Mouse (Mus musculus): ENCODE data around the gene Dph1. TPM values are rescaled to one million over a fixed set of nuclear protein-coding genes. Genes with fewer than 3 reads are reported as not detected.
A peak's percentile ranks its signal among the peaks of the same experiment; 100 is the strongest.
"Not testable (repeated sequence)": the region's sequence is repeated elsewhere in the genome, so short reads cannot be mapped to it uniquely, and the experiment has no call there.

The Dph1 gene
- total RNA-seq, 2 experiments from 2014 or later: 1.1 TPM; not detected in 1

GRCm38 (mm10) chr11:75178672-75179208 is 12.3 kb downstream of the Dph1 start, which contains the start of gene Ovca2:
Gene Ovca2, minus strand, starts transcription at chr11:75178835.
- ATAC-seq (replicated peaks; ENCODE audit: low FRiP score, poor library complexity, severe bottlenecking): peak; percentile 98

- ATAC-seq (replicated peaks; ENCODE audit: low FRiP score, poor library complexity, severe bottlenecking): no peak
Measured at GRCm38 (mm10) chr11:75178011-75178410, 13.0 kb downstream of the Dph1 start.

- ATAC-seq (replicated peaks; ENCODE audit: low FRiP score, poor library complexity, severe bottlenecking): not testable (repeated sequence)
Measured at GRCm38 (mm10) chr11:75174574-75174973, 16.5 kb downstream of the Dph1 start.

GRCm38 (mm10) chr11:75173799-75174165 is 17.3 kb downstream of the Dph1 start:
- ATAC-seq (replicated peaks; ENCODE audit: low FRiP score, poor library complexity, severe bottlenecking): no peak

- ATAC-seq (replicated peaks; ENCODE audit: low FRiP score, poor library complexity, severe bottlenecking): peak; percentile 44; the same call in 1 of the 2 replicates
Measured at GRCm38 (mm10) chr11:75173095-75173798, 17.8 kb downstream of the Dph1 start.

GRCm38 (mm10) chr11:75172151-75173094 is 18.6 kb downstream of the Dph1 start:
- 0 out of 2 replicates have a peak, but pooled peaks have one; percentile 2 for ATAC-seq (replicated peaks; ENCODE audit: low FRiP score, poor library complexity, severe bottlenecking)

GRCm38 (mm10) chr11:75171186-75171865 is 19.7 kb downstream of the Dph1 start:
- ATAC-seq (replicated peaks; ENCODE audit: low FRiP score, poor library complexity, severe bottlenecking): no peak

- peak; percentile 53; the same call in 1 of the 2 replicates for ATAC-seq (replicated peaks; ENCODE audit: low FRiP score, poor library complexity, severe bottlenecking)
Measured at GRCm38 (mm10) chr11:75170136-75170751, 20.8 kb downstream of the Dph1 start.

GRCm38 (mm10) chr11:75169405-75170080 is 21.5 kb downstream of the Dph1 start, which contains the start of gene Hic1:
Gene Hic1, minus strand, starts transcription at chr11:75169519.
- no peak for ATAC-seq (replicated peaks; ENCODE audit: low FRiP score, poor library complexity, severe bottlenecking)

- no peak for ATAC-seq (replicated peaks; ENCODE audit: low FRiP score, poor library complexity, severe bottlenecking)
Measured at GRCm38 (mm10) chr11:75168590-75169361, 22.3 kb downstream of the Dph1 start.

- no peak for ATAC-seq (replicated peaks; ENCODE audit: low FRiP score, poor library complexity, severe bottlenecking)
Measured at GRCm38 (mm10) chr11:75167643-75168589, 23.1 kb downstream of the Dph1 start.

- ATAC-seq (replicated peaks; ENCODE audit: low FRiP score, poor library complexity, severe bottlenecking): no peak
Measured at GRCm38 (mm10) chr11:75166861-75167642, 24.0 kb downstream of the Dph1 start.

- ATAC-seq (replicated peaks; ENCODE audit: low FRiP score, poor library complexity, severe bottlenecking): no peak
Measured at GRCm38 (mm10) chr11:75166193-75166842, 24.7 kb downstream of the Dph1 start.

- peak; percentile 54 for ATAC-seq (replicated peaks; ENCODE audit: low FRiP score, poor library complexity, severe bottlenecking)
Measured at GRCm38 (mm10) chr11:75165441-75166192, 25.4 kb downstream of the Dph1 start.

- no peak for ATAC-seq (replicated peaks; ENCODE audit: low FRiP score, poor library complexity, severe bottlenecking)
Measured at GRCm38 (mm10) chr11:75164750-75165149, 26.3 kb downstream of the Dph1 start.

Data from erythroid progenitor cell, adult 5-6 weeks (primary cell).